Mouse (Mus musculus) olfactory bulb, adult 2 months (tissue): ENCODE results near the gene Ift122.

ENCODE experiments used
- CTCF ChIP-seq: fragments of 200-500 bp; IDR thresholded peaks from 2 replicates; pipeline ENCODE4 v1.5.1; 2012; ENCODE audit warnings: low read depth, mild to moderate bottlenecking, low read length, moderate library complexity; ENCODE audit not compliant: insufficient read depth
- POLR2A ChIP-seq: fragments of 200-500 bp; IDR thresholded peaks from 2 replicates; pipeline ENCODE4 v1.6.1; 2012; ENCODE audit warnings: mild to moderate bottlenecking, low read depth, low read length, moderate library complexity; ENCODE audit not compliant: insufficient read depth

- TF ChIP-seq CTCF: no peak
- no peak for TF ChIP-seq POLR2A
Observed at GRCm38 (mm10) chr6:115838161-115838597, 15.1 kb upstream of the Ift122 start, which contains the start of gene Efcab12.
